Mouse (Mus musculus): ENCODE results near the gene Abraxas1. TPM values are rescaled to one million over a fixed set of nuclear protein-coding genes. Genes with fewer than 3 reads are reported as not detected.
A peak's percentile ranks its signal among the peaks of the same experiment; 100 is the strongest.

Abraxas1 gene
- 33.8 and 38.2 TPM in 2 replicates for polyA plus RNA-seq (2016; fragmentation: Nextera tagmentation; extraction: Ambion mirVana)

DNA sequence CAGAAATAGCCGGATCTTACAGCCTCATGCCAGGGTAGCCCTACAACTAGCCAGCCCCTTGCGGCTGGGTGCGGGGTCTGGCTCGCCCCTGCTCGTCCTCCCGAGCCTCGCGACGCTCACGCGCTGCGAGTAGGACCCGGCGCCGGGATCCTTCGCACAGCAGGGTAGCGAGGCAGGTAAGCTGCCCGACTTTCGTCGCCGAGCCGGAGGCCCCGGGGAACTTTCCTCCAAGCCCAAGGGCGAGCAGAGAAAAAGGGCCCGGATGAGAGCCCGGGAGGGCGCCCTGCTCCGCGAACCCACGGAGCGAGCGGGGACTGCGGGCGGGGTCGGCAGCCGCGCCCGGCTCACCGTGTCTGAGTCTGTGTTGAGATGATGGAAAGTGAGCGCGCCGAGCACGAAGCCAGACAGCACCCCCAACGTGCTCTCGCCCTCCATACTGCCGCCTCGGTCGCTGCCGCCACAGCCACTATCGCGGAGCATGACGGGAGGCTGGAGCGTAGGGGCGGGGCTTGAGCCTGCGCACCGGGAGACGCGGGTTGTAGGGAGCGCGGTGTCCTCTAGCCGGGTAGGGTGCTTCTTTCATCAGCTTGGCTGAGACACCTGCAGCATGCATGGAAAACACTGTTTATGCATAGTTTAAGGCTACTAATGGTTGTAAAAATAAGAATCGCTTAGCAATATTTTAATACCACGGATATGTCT is at the start of gene Abraxas1:
Abraxas1 (minus strand) TSS at position 483 of the 702 bp plus-strand sequence.
- peak; percentile 87 for ATAC-seq (ENCODE audit: insufficient number of reproducible peaks, insufficient read depth, low FRiP score, low TSS enrichment)
- Histone ChIP-seq H3K36me3 (0 out of 2 replicates have a peak, but pooled peaks cover 7% of the 10 kb centered on the region), H3K9ac (peak within 1 kb of the TSS; percentile 96), H3K27me3 (no peaks in the 10 kb centered on the region), H3K4me2 (replicated peaks) (peak within 1 kb of the TSS; percentile 64), H3K27ac (peak within 1 kb of the TSS; percentile 90), H3K9me3 (no peaks in the 10 kb centered on the region), H3K4me3 (peak within 1 kb of the TSS; percentile 86), H3K4me1 (no peaks in the 10 kb centered on the region; the same call in 1 of the 2 replicates)
- under 1% methylated on average over 62 of the region's 63 CpGs for WGBS

DNA sequence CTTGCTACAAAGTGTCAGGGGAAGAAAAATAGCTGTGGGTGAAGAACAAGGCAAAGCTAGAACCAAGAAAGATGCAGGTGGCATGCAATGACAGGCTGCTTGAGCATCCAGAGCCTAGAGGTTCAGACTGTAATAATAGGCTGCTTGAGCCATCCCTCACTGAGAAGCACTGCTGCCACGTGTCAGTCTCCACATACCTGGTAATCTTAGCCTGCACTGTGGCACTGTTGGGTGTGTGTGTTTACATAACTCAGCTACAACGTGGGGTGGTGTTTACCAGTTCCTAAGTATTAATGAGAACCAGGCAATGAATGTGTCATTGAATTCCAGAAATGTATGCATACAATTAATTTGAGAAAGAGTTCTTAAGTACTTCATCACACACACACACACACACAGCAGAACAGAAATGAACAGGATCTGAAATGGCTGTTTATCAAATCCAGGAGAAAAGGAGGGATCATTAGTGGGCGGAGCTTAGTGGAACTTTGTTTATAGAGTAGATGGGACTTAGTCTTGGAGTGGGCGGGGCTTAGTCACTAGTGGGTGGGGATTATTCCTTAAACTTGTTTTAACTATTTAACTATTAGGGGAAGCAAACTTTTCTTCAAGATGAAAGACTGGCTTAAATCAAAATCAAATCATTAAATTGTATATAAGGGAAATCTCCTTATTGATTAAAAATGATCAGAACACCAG is 48.6 kb upstream of the Abraxas1 start:
- Histone ChIP-seq H3K36me3 (no peaks in the 10 kb centered on the region), H3K9ac (no peak overlapping the region), H3K9me3 (no peaks in the 10 kb centered on the region), H3K4me1 (no peaks in the 10 kb centered on the region), H3K4me3 (no peak overlapping the region), H3K27me3 (no peaks in the 10 kb centered on the region), H3K4me2 (replicated peaks) (no peak overlapping the region), H3K27ac (no peak overlapping the region)
- no peak for ATAC-seq (ENCODE audit: insufficient number of reproducible peaks, insufficient read depth, low FRiP score, low TSS enrichment)
- WGBS: 62% methylated on average over 4 of the region's 4 CpGs

DNA sequence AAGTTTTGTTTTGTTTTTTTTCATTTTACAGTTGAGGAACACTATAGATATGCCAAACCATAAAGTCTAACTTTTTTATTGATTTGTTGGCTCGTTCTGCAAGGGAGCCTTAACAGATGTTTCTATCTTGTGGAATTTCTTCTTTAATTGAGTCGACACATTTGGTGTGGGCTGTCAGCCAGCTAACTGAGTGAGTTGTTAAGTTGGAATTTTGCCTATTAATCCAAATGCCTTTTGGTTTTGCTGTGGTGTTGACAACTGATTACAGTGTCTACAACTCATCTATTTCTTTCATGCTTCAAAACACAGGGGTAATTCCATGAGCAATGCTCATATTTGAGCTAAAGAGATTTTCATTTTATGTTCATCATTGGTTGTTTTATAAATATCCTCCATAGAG is 45.4 kb upstream of the Abraxas1 start:
- H3K27me3 ChIP-seq: no peaks in the 10 kb centered on the region
- no peak overlapping the region for H3K4me3 ChIP-seq
- H3K9ac ChIP-seq: no peak overlapping the region
- no peak overlapping the region for H3K27ac ChIP-seq
- no peaks in the 10 kb centered on the region for H3K4me1 ChIP-seq
- no peaks in the 10 kb centered on the region for H3K36me3 ChIP-seq
- ATAC-seq (ENCODE audit: insufficient number of reproducible peaks, insufficient read depth, low FRiP score, low TSS enrichment): no peak
- no peak overlapping the region for H3K4me2 ChIP-seq (replicated peaks)
- no peaks in the 10 kb centered on the region for H3K9me3 ChIP-seq
- 81% methylated on average over 2 of the region's 2 CpGs for WGBS

DNA sequence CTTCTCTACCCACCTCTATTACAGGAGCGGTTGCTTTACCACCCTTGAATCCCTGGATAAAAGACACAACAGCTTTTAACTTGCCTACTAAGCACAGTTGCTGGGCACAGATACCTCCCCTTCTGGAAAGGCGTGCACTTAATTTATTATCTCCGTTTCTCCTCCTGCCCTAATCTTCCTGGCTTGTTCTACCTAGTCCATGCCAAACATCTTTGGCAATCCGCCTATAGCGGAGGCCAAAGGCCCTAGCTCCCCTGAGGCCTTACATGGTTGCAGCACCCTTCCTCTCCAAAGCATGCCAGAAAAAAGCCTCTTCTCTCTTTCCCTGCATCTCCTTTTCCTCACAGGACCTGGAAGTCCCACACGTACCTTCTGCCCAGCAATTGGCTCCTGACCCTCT is 43.7 kb upstream of the Abraxas1 start:
- no peak overlapping the region for H3K27ac ChIP-seq
- H3K36me3 ChIP-seq: no peaks in the 10 kb centered on the region
- no peak overlapping the region for H3K4me2 ChIP-seq (replicated peaks)
- H3K4me3 ChIP-seq: no peak overlapping the region
- H3K9ac ChIP-seq: no peak overlapping the region
- H3K4me1 ChIP-seq: no peaks in the 10 kb centered on the region
- WGBS: 90% methylated on average over 6 of the region's 6 CpGs
- H3K27me3 ChIP-seq: no peaks in the 10 kb centered on the region
- no peaks in the 10 kb centered on the region for H3K9me3 ChIP-seq
- no peak for ATAC-seq (ENCODE audit: insufficient number of reproducible peaks, insufficient read depth, low FRiP score, low TSS enrichment)

DNA sequence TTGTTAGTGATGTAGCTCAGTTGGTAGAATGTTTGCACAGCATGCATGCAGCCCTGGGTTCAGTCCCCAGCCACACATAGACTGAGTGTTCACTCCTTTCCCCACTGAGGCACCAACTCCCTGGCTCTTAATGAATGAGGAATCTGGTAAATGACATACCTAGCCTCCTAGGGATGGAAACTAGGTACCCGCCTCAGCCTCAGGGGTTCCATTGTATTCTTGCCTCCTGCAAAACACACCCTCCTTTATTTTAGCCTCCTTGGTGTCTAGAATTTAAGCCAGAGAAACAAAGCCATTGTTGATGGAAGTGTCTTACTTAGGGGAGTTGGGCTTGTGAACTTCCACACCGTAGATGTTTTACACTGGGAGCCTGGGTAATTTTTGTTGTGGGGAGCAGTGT is 42.3 kb upstream of the Abraxas1 start:
- Histone ChIP-seq H3K27me3 (no peaks in the 10 kb centered on the region), H3K4me3 (no peak overlapping the region), H3K36me3 (no peaks in the 10 kb centered on the region), H3K27ac (no peak overlapping the region), H3K4me1 (no peaks in the 10 kb centered on the region), H3K9me3 (no peaks in the 10 kb centered on the region), H3K4me2 (replicated peaks) (no peak overlapping the region), H3K9ac (no peak overlapping the region)
- ATAC-seq (ENCODE audit: insufficient number of reproducible peaks, insufficient read depth, low FRiP score, low TSS enrichment): no peak
- WGBS: 60% methylated on average over 2 of the region's 2 CpGs

DNA sequence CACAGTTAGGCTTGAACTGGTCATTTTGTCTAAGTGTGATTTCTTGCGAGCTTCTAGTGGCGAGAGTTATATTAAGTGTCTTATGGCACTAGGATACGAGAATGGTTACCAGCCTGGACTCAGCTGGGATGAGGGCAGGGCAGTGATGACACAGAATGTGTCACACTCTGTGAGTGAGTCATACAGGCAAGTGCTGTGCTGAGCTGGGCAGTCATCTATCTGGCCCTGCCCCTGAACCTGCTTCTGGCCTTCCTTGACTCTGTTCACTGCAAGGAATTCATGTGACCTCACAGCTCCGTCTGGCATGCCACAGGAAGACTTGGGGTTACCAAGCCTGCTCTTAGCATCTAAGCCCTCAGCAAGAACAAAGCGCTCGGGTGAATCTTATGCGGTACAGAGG is 41.0 kb upstream of the Abraxas1 start:
- Histone ChIP-seq H3K9me3 (no peaks in the 10 kb centered on the region), H3K27me3 (no peaks in the 10 kb centered on the region), H3K4me3 (no peak overlapping the region), H3K36me3 (no peaks in the 10 kb centered on the region), H3K4me1 (no peaks in the 10 kb centered on the region), H3K9ac (no peak overlapping the region), H3K27ac (no peak overlapping the region), H3K4me2 (replicated peaks) (no peak overlapping the region)
- 81% methylated on average over 7 of the region's 7 CpGs for WGBS
- no peak for ATAC-seq (ENCODE audit: insufficient number of reproducible peaks, insufficient read depth, low FRiP score, low TSS enrichment)

DNA sequence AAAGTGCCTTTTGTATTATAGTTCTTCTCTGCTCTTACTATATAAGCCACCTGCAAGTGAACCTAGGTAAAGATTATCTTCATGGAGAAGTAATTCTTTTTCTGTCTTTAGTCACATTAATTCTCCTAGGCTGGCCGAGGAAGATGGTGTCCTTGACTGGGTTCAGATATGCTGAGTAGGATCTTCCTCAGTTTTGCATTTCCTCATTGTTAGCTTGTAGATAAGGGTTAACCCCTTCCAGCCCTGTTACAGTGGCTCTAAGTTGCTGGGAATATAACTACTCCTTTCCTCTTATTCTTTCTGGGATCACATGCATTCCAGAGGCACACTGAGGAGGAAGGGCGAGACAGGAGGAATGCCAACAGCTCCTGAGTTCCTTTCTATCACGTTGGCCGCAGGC is 40.4 kb upstream of the Abraxas1 start:
- ATAC-seq (ENCODE audit: insufficient number of reproducible peaks, insufficient read depth, low FRiP score, low TSS enrichment): no peak
- no peak overlapping the region for H3K4me2 ChIP-seq (replicated peaks)
- H3K9me3 ChIP-seq: no peaks in the 10 kb centered on the region
- no peaks in the 10 kb centered on the region for H3K36me3 ChIP-seq
- no peaks in the 10 kb centered on the region for H3K4me1 ChIP-seq
- no peaks in the 10 kb centered on the region for H3K27me3 ChIP-seq
- no peak overlapping the region for H3K9ac ChIP-seq
- H3K27ac ChIP-seq: no peak overlapping the region
- WGBS: 61% methylated on average over 4 of the region's 4 CpGs
- H3K4me3 ChIP-seq: no peak overlapping the region

DNA sequence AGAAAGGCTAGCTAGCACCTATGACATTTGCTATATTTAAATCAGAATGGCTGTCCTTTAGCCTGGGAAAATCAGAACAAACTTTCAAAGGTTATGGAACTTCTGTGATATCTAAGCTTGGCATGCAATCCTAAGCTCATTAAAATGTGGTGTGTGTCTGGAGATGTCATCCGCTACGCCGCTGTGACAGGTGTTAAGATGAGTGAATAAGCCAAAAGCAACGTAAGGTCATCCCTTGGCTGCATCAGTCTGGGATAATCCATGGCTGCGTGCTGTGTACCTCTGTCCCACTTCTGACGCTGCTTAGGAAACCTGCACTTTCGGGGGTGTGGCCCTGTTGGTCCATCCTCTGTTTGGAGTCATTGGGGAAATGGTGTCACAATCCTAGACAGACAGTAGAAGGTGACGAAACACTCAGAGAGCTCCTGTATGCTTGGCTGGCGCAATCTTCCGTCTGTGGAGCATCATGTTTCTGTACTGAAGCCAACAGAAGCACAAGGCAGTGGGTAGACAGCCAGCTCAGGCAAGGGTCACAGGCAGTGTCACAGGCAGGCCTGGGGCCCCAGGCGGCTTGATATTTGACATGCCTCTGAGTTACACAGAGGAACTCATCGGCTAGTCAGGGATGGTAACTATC is 39.8 kb upstream of the Abraxas1 start:
- WGBS: 66% methylated on average over 12 of the region's 12 CpGs
- no peak overlapping the region for H3K27ac ChIP-seq

DNA sequence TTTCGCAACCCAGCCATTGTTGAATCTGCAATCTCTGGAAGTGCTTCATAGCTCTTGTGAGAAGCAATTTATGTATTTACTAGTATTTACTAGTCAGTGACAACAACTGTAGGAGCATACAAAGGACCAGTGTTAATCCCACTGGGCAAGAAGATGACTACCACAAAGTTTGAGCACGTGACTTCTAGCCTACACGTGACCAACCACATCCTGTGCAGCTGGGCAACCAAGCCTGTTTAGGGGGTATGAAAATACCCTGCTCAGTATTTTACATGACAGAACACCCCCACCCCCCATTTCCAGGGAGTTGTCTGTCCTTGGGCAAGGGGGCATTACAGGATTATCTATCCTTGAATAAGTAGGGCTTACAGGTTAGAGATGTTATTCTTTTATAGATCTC is 35.8 kb upstream of the Abraxas1 start:
- H3K4me2 ChIP-seq (replicated peaks): no peak overlapping the region
- no peak overlapping the region for H3K4me3 ChIP-seq
- H3K4me1 ChIP-seq: no peaks in the 10 kb centered on the region
- H3K9me3 ChIP-seq: no peaks in the 10 kb centered on the region
- H3K27ac ChIP-seq: no peak overlapping the region
- H3K9ac ChIP-seq: no peak overlapping the region
- ATAC-seq (ENCODE audit: insufficient number of reproducible peaks, insufficient read depth, low FRiP score, low TSS enrichment): no peak
- H3K36me3 ChIP-seq: no peaks in the 10 kb centered on the region
- 82% methylated on average over 3 of the region's 3 CpGs for WGBS
- H3K27me3 ChIP-seq: no peaks in the 10 kb centered on the region

More for the DNA sequence above, 39.8 kb upstream of the Abraxas1 start:
- no peaks in the 10 kb centered on the region for H3K27me3 ChIP-seq
- H3K9me3 ChIP-seq: no peaks in the 10 kb centered on the region
- H3K36me3 ChIP-seq: no peaks in the 10 kb centered on the region
- no peak for ATAC-seq (ENCODE audit: insufficient number of reproducible peaks, insufficient read depth, low FRiP score, low TSS enrichment)
- no peak overlapping the region for H3K4me3 ChIP-seq
- no peak overlapping the region for H3K4me2 ChIP-seq (replicated peaks)
- H3K4me1 ChIP-seq: no peaks in the 10 kb centered on the region
- no peak overlapping the region for H3K9ac ChIP-seq

DNA sequence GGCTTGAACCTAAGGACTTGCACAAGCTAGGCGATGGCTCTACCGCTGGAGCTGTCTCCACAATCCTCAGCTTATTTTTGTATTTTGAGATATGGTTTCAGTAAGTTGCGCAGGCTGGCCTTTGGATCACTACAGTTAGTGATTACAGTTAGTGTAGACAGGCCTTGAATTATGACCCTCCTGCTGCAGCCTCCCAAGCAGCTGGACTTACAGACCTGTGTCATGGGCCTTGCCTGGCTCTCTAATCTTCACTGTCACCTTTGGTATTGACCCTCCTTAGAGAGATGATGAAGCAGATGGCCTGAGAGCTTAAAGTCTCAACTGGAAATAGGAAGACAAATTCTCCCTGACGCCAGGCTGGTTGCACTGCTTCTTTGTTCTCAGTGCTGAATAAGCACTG is 33.2 kb upstream of the Abraxas1 start:
- Histone ChIP-seq H3K4me1 (no peaks in the 10 kb centered on the region), H3K36me3 (no peaks in the 10 kb centered on the region), H3K4me3 (no peak overlapping the region), H3K9me3 (no peaks in the 10 kb centered on the region), H3K4me2 (replicated peaks) (no peak overlapping the region), H3K27ac (no peak overlapping the region), H3K9ac (no peak overlapping the region), H3K27me3 (peaks cover 2% of the 10 kb centered on the region; the same call in 1 of the 2 replicates)
- no peak for ATAC-seq (ENCODE audit: insufficient number of reproducible peaks, insufficient read depth, low FRiP score, low TSS enrichment)
- 84% methylated on average over 4 of the region's 4 CpGs for WGBS

DNA sequence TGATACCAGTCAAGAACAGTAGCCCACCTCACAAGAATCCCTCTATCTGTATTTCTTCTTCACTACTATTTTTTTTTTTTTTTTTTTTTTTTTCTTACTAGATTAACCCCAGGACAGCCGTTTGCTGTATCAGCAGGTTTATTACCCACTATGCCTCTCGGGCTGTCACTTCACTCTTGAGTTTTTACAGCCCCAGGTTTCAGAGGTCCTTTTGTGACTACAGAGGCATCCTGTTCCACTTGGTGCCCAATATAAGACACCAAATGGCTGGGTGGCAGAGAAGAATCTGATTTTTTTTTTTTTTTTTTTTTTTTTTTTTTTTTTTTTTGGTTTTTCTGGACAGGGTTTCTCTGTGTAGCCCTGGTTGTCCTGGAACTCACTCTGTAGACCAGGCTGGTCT is 26.4 kb upstream of the Abraxas1 start:
- ATAC-seq (ENCODE audit: insufficient number of reproducible peaks, insufficient read depth, low FRiP score, low TSS enrichment): no peak
- no peaks in the 10 kb centered on the region for H3K9me3 ChIP-seq
- no peak overlapping the region for H3K9ac ChIP-seq
- no peaks in the 10 kb centered on the region for H3K36me3 ChIP-seq
- H3K4me3 ChIP-seq: no peak overlapping the region
- H3K4me1 ChIP-seq: peaks cover 11% of the 10 kb centered on the region
- H3K4me2 ChIP-seq (replicated peaks): peak overlapping the region; percentile 100
- no peak overlapping the region for H3K27ac ChIP-seq
- H3K27me3 ChIP-seq: peaks cover 54% of the 10 kb centered on the region
- WGBS: 10% methylated on average over 2 of the region's 2 CpGs

DNA sequence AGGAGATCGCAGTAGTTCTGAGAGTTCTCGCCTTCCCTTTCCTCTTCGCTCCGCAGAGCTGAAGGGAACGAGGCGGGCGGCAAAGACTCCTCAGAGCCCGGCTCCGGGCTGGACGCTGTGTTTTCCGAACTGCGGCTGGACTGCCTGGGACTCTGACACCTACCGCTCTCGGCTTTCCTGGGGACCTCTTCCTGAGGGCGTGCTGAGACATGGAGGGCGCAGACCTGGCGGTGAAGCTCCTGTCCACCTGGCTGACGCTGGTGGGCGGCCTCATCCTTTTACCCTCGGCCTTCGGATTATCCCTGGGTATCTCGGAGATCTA is 25.8 kb upstream of the Abraxas1 start:
- no peak overlapping the region for H3K27ac ChIP-seq
- H3K36me3 ChIP-seq: no peaks in the 10 kb centered on the region
- H3K4me2 ChIP-seq (replicated peaks): peak overlapping the region; percentile 100
- H3K4me1 ChIP-seq: peaks cover 11% of the 10 kb centered on the region
- 0% methylated on average over 22 of the region's 22 CpGs for WGBS
- ATAC-seq (ENCODE audit: insufficient number of reproducible peaks, insufficient read depth, low FRiP score, low TSS enrichment): peak; percentile 42; the same call in 1 of the 2 replicates
- peaks cover 54% of the 10 kb centered on the region for H3K27me3 ChIP-seq
- H3K4me3 ChIP-seq: peak overlapping the region; percentile 61
- peak overlapping the region; percentile 51 for H3K9ac ChIP-seq
- H3K9me3 ChIP-seq: no peaks in the 10 kb centered on the region
